Mouse (Mus musculus): ENCODE measurements at regions not wholly inside any gene's neighbourhood (a gene's known extent, or its start where the extent isn't known, plus 50 kb on each side); places are given as distances from the start of the nearest gene placed in this dataset.

DNA sequence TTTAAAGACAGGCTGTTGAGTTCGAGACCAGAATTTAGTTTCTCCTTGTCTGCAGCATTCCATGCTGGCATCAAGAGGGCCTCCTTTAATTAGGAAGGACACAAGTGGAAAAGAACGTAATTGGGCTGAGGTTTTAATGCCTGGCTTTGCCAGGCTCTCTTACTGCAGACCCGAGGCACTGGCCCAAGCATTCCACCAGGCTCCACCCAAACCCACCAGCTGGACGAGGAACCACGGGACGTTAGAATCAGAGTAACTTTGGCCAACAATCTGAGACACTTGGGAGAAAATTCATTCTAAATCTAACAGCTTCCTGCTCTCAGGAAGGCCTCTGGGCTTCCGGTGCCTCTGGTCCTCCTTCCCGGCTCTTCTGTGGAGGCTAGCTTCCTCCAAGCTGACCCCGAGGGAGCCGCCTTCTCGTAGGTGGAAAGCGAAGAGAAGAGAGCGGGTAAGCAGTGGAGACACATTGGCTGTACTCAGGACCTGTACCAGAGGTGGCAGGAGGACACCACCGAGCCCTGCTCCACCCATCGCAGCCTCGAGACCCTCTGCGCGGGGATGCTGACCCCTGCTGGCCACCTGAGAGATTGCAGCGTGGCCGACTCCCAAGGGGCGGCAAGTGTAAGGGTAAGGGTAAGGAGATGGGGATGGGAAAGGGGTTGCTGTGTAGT lies 105.5 kb downstream of the Tmem17 start:
- DNase-seq, result peak; percentile 92

DNA sequence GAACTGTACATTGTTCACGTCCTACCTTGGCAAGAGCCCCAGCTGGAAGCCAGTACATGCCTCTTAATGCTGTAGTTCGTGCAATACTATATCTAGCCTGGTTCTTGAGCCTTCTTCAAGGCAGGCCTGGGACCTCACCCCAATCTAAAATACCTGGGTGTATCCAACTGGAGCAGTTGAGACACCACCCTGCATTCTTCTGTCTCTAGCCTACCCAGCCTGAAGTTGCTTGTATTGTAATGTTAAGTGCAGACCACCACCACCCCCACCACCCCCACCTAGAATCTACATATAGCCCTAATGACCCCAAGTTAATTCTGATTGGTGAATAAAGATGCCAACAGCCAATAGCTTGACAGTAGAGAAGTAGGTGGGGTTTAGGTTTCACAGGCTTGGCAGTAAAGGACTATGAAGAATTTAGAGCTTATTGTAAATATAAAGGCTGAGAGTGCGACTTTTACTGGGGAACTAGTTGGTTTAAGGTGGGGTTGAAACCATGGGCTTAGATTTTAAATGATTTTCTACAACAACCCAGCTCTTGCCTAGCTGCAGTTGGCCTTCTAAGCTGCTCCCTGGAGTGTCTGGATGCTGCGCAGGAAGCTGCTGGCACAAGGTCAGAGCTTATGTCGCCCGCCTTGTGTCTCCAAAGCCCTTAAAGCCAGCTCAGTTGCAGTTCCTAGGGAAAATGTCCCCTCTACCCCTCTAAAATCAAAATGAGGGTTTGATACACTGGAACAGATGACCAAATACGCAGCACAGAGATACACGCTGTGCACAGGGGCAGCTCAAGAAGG lies 109.2 kb downstream of the Tmem17 start:
- DNase-seq, result no peak

DNA sequence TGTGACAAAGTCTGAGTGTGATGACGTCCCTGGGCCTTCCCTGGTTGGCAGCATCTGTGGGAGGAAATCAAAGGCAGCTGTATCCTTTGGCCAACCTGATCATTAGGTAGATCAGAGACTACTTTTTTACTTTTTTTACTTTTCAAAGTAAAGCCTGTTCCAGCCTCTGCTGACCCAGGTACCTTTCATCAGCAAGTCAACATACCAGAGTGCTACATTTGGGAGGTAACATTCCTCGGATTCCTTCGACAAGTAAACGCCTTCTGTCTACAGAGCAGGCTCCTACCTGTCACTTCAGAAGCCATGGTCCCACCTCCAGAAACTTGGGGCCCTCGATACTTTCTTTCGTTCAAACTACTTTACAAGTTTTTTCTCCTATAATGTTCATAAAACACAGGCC lies 110.0 kb downstream of the Tmem17 start:
- DNase-seq, result no peak

DNA sequence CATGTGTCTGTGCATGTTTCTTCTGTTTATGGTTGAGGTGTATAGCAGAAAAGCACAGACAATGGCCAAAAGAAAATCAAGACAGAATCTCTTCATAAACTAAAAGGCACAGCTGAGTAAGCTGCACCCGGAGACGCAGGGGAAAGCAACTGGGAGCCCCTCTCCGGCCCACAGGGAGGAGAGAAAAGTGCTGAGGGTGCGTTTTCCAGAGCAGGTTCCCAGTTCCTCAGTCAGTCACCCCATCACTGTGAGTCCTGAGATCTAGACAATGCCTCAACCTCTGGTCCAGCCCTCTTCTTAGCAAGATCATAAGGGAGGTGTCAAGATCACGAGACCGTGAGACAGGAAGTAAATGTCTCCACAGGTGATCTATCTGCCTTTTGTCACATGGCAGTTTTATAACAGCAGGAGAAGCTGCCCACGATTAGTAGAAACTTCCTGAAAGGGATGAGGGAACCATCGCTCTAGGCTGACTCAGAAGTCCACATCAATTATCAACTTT lies 110.7 kb downstream of the Tmem17 start:
- DNase-seq, result no peak

DNA sequence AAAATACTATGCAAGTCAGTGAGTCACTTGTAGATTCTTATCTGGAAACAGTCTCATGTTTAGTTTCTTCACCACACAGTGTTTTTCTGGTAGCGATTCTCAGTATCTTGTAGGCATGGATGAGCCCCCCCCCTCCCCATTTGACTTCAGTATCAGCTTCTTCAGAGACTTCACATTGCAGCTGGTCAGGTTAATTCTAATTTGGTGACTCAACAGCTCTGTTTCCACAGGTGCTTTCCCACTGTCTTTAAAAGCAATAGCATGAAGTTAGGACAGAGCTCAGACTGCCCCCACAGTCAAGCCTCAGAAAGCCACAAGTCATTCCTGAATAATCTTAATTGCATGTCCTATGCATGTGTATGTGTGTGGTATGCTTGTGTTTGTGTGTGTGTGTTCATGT lies 114.5 kb downstream of the Tmem17 start:
- DNase-seq, result no peak

DNA sequence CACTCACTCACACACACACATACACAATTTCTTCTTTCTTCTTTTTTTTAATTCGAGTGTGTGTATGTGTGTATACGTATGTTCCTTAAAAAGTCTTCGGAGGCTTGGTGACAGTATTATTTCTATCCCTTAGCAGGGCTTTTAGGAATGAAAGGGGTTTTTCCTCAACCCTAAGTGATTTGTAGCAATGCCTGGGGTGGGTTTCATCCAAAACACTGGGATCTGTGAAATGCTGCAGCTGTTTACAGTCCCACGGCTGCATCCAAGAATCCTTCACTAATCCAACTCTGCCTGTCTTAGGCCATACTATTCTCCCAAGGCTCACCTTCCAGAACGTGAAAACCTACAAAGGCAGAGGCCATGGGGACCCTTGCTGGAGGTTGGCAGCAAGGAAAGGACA lies 116.6 kb downstream of the Tmem17 start:
- no peak for DNase-seq

DNA sequence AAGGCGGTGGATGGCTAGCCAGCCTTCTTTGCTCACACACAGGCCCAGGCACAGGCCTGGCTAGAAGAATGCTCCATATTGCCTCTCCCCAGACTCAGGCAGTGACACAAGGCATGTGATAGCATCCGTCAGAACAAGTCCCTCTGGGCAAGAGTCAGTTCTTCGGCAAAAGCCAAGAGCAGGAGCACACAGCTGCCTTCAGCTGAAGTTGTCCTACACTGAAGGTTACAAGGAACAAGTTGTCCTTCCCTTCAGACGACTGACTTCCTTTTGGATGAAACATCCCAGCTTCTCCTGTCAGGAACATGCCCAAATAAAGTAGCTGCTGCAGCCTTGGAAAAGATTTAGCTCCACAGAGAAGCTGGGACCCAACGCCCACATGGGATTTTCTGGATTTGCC lies 117.1 kb downstream of the Tmem17 start:
- DNase-seq, result peak; percentile 35

DNA sequence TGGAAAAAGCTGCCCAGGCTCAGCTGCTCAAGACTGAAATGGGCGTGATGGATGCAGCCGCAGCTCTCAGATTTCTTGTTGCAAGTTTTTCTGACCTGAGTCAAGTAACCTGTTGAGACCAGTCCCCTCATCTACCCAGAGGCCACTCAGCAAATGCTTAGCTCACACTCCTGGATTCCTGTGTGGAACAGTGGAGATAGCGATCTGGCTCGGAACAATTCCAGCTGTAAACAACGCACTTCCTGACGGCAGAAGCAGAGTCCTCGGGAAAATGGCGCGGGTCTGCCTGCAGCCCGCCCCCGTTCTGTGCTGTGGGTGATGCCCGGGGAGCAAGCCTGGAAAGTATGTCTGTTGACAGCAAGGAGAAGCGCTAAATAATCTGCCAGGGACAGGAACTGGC lies 117.7 kb downstream of the Tmem17 start:
- peak; percentile 74 for DNase-seq

DNA sequence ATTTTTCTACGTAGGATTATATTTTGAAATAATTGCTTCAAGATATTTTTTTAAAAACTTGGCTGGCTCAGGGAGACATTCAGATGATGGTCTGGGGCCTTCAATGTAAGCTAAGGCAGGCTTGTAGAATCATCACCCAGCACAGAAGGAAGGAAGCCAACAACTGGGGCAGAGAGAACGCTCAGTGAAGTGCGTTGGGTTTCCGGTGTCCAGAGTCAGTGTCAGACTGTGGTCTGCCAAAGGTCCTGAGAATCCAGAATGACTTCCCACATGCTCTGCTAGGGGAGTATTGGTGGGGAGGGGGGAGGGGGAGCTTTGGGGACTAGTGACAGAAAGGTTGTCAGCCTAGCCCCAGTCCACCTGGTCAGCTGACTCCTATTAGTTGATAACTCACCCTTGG lies 118.1 kb downstream of the Tmem17 start:
- peak; percentile 27 for DNase-seq

DNA sequence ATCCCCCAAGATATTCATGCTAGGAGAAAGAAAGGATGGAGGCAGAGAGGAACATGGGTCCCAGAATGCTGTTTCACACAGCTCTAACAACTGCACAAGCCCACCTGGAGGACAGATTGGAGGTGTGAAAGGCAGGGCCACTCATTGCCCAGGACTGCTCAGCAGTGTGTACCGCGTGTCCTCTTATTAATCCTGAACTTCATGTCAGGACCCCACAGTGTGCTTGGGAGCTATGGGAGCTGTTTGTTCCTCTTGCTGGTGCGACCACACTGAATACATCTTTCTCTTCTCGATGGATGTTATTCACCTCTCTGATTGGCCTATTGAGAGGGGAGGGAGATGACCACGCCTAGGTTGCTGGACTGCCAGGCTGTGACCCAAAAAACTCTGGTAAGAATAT lies 119.1 kb downstream of the Tmem17 start:
- DNase-seq, result peak; percentile 11

DNA sequence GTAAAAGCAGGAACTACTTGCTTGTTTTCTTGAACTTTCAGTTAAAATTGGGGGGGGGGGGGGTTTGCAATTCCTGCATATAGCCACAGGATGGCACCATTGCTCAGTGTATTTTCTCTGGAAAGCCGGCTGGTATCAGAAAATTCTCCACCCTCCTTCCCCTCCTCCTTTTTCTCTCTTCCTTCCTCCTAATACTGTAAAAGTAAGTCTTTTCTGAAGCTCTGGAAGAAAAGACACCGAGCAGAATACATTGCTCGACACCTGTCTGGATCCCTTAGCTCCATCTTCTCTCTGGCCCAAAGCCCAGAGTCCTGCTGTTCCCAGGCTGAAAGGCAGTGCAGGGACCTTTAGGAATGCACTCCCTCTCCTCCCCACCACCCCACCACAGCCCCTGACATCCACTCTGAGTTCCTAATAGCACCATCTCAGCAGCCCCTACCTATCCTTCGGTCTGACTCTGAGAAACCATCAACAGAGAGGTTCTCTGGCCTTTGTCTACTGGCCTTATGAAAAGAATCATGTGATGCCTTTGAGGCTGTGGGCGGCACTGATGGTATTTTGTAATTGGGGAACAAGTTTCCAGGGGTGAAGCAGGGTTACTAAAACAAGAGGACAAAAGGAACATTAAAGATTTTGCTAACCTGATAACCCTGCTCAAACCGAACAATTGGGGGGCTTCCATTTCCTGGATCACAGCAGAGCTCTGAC lies 119.9 kb downstream of the Tmem17 start:
- peak; percentile 58 for DNase-seq

DNA sequence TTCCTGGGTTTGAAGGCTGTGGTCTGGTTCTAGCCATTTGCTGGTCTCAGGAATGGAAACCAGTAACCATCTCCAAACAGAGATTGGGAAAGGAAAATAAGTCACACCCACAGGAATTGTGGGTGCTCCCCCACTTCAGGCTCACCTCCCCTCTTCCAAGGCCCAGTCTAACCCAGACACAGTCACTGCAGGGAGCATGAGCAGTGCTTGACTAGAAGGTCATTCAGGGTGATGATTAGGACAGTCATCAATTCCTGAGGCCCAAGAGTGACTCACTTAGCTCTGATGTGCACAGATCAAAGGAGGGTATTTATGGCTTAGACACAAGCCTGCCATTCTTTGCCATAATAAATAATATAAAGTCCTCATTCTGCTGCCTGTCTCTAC lies 120.4 kb downstream of the Tmem17 start:
- peak; percentile 73 for DNase-seq

DNA sequence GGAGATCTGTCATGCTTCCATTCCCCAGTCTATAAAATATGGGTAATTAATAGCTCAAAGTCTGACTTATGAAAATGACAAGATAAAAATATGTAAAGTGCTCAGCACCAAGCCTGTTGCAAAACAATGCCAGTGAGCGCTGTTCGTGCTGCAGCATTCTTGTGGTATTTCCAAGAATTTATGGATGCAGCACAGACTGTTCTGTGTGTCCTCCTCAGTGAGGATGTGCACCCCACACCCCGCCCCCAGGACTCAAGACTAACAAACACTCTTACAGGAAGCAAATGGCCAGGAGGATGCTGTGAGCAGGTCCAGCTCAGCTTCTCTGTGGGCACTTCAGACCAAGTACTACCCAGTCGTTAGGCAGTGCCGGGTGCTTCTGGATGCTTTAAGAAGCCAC lies 121.1 kb downstream of the Tmem17 start:
- DNase-seq, result peak; percentile 52

DNA sequence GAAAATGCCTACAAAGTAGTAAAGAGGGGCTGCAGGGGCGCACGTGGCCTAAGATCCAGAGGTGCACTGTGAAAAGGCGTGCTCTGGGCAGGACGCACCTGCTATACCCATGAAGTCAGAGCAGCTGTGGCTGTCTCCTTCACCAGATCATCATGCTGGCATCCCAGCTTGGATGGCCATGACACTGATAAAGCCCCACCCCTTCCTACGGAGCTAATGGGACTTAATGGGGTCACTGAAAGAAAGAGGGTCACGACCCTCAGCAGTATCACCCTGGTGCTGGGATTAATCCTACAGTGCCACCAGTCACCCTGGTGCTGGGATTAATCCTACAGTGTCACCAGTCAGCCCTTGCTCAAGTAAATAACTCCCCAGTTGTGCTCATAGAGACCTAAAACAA lies 122.1 kb downstream of the Tmem17 start:
- no peak for DNase-seq

DNA sequence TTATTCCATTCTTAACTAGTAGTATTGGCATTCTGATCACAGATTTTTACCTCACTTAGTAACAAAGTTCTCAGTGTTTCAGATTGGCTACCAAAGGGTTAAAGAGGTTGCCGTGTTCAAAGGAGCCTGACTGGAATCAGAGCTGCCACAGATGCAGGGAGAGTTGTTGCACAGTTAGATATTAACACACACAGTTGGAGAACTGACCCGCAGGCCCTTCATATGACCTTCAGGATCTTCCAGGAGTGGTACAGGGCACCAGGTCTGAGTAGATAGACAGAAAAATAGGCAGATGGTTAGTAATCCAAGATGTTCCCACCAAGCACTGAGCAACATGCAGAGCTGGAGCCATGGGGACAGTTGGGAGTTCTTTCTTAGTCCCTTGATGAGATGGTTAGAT lies 123.1 kb downstream of the Tmem17 start:
- no peak for DNase-seq

DNA sequence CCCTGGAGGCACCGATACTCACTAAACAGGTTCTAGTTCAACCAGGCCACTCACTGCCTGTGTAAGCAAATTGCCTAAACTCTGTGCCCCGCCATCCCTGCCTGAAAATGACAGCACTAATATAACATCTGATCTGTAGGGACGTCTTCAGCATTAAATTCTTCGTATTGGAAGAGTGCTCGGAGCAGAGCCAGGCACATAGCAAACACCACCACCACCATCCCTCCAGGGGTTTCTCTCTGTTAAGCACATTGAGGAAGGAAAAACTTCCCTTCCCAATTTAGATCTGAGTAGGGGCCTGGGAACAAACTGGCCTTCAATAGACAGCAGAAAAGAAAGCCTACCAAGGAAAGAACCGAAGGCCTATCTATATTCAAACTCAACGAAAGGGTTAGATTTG lies 124.4 kb downstream of the Tmem17 start:
- DNase-seq, result no peak

DNA sequence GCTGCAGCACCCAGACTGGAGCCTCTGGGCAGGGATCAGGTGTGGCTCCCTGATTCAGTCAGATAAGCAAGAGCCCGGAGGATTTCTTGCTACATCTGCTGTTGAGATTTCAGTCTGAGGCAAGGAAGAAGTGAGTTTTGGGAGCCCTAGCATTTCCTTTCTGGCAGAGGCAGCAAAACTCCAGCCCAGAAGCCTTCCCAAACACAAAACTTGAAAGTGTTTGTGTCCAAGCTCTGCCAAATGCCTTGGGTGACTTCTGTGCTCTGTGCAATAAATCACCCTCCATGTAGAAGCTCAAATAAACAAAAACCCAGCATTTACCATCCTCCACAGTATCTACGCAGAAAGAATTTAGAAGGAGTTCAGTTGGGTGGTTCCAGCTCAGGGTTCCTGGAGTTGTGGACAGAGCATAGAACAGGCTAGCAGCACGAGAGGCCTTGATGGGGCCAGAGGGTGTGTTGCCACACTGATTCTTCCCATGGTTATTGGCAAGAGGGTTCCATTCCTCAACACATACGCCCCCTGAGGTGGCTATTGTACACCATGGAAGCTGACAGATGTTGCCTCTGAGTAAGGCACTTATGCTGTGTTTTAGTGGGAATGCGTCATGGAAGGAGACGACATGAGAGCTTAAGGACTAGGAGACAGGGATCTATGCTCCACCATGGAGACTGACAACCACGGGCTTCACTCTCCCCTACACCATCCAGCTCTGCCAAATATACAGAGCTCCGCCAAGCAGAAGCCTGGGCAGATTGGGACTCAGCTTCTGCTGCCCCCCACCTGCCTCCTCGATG lies 125.1 kb downstream of the Tmem17 start:
- DNase-seq, result peak; percentile 37

DNA sequence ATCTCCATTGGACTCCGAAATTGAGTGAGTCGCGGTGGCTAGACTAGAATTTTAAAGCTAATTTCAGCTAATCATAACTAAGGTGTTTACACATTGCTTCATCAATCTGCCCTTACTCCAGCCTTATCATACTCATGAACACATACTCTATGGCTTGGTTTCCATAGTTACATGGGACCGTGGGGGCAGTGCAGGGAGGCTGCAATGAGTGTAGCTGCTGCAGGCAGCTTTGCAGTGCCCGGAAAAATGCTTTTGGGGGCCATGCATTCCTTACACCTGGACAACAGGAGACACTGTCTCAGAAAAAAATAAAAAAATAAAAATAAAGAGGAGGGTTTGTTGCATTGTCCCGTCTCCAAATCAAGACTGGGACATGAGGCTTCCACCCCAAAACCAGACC lies 126.3 kb downstream of the Tmem17 start:
- DNase-seq, result no peak

DNA sequence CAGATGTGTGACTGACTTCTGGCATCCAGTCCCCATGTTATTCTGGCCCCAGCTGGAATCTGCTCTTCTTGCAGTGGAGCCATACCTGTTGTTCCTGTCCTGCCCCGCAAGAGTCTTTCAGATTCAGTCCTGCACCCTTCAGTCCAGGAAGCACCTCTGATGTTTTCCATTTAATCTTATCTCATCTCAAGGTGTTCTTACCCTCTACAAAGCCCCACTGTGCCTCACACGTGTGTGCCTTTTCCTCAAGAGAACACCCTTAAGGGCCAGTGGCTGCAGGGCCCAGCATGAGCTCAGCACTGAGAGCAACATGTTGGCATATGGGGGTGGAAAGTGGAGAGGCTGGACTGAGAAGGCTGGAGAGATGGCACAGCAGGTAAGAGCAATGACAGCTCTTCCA lies 126.8 kb downstream of the Tmem17 start:
- no peak for DNase-seq

DNA sequence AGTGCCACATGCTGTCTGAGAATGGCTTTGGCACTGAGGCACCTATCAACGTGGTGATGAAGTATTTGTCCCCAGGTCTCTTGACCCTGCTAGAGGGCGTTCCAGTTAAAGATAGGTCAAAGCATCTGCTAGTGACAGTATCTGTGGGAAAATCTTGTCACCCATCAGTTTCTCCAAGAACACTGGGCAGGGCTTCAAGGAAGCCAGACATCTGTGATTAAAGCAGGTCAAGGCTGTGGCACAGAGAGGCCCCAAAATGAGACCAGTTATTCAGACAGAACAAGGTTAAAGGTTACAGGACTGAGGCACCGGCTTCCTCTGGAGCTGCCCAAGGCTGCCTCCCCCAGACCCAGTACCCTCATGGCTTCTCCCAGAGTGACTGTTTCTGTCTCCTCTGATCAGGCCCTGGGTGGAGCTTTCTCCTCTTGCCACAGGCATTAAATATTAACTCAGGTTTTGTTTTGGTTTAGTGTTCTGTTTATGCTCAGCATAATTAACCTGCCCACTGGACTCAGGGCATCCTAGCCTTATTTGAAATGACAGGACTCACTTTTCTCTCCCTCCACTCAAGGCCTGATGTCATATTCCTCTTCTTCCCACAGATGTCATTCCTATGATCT lies 128.6 kb downstream of the Tmem17 start:
- peak; percentile 24 for DNase-seq

DNA sequence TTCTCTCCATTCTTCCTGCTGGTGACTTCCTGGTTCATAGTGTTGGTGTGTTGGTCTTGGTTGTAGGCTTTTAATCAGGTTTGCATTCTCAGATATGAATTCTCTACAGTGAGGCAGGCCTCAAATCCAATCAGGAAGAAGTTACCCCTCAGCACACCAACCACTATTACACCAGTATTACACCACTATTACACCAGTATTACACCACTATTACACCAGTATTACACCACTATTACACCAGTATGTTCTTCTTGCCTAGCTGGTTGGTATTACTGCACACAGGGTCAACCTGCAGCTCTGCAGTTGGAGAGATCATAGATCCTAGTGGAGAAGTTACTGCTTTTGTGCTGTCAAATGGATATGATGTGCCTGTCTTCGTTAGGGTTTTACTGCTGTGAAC lies 129.6 kb downstream of the Tmem17 start:
- no peak for DNase-seq

DNA sequence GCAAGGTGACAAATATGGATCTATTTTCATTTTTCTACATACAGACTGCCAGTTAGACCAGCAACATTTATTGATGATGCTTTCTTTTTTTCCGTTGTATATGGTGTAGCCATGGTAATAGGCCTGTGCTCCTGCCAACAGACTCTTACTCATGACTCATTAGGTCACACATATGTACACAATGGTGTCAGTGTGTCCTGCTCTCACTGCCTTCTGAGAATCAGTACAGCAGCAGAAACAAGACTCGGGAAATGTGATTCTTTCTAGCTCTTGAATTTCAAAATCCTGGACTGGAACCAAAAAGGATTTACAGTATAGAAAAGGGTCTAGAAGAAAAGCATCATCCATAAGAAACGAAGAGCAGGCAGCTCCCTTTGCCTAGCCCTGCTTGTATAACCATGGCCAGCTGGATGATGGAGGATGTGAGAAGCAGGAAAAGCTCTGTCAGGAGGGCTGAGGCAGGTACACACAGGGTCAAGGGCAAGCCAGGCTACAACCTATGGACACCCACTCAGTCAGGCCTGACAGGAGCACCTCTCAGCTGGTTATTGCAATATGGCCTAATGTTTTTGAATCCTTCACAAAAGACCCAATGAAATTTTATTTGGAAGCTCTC lies 132.2 kb downstream of the Tmem17 start:
- no peak for DNase-seq

All from adrenal gland, postnatal 14 days (tissue).